Mouse (Mus musculus) olfactory bulb, adult 2 months (tissue): ENCODE measurements around the gene Arhgap10.

Experiments
- CTCF ChIP-seq: fragments of 200-500 bp; IDR thresholded peaks from 2 replicates; pipeline ENCODE4 v1.5.1; 2012; ENCODE audit warnings: low read depth, mild to moderate bottlenecking, low read length, moderate library complexity; ENCODE audit not compliant: insufficient read depth
- POLR2A ChIP-seq: fragments of 200-500 bp; IDR thresholded peaks from 2 replicates; pipeline ENCODE4 v1.6.1; 2012; ENCODE audit warnings: mild to moderate bottlenecking, low read depth, low read length, moderate library complexity; ENCODE audit not compliant: insufficient read depth

- TF ChIP-seq POLR2A (no peak), CTCF (no peak)
Measured at GRCm38 (mm10) chr8:77250094-77250493, 267.7 kb downstream of the Arhgap10 start.
